Mouse (Mus musculus) T-helper 1 cell (primary cell): Measurements from ENCODE around the gene Arl9.
"Not testable (repeated sequence)": the region's sequence is repeated elsewhere in the genome, so short reads cannot be mapped to it uniquely, and the experiment has no call there.

Source experiments
- in situ Hi-C: fragments of 300-600 bp; cut with MboI, MseI; formaldehyde crosslinking; loops from one replicate; pipeline ENCODE4 v1.15.1; 2025; ENCODE audit warnings: high pct_unique_total_duplicates

Gene Arl9

GRCm38 (mm10) chr5:77004051-77004821 lies at the start of gene Arl9:
Arl9 (plus strand) TSS chr5:77004055.
- in situ Hi-C loops, result no loop called here

GRCm38 (mm10) chr5:76954271-76954900 lies 49.5 kb upstream of the Arl9 start:
- in situ Hi-C loops, result loop anchor here (10.0 kb wide), 1 partner anchor 50 kb away; the partner anchor contains the start of gene Aasdh

GRCm38 (mm10) chr5:76955474-76955873 lies 48.4 kb upstream of the Arl9 start:
- in situ Hi-C loops, result loop anchor here (5.0 to 10.0 kb wide), 2 partner anchors 33 to 51 kb away; partner anchors contain the start of gene Aasdh

- in situ Hi-C loops, result loop anchor here (5.0 to 10.0 kb wide), 2 partner anchors 36 to 53 kb away; partner anchors contain the start of gene Aasdh
These were observed 45.9 kb upstream of the Arl9 start for GRCm38 (mm10) chr5:76957954-76958353.

- in situ Hi-C loops, result loop anchor here (5.0 to 10.0 kb wide), 2 partner anchors 37 to 55 kb away; partner anchors contain the start of gene Aasdh
These were observed 44.3 kb upstream of the Arl9 start for GRCm38 (mm10) chr5:76959587-76959986.

GRCm38 (mm10) chr5:76962545-76962944 lies 41.3 kb upstream of the Arl9 start:
- in situ Hi-C loops, result no loop called here

- in situ Hi-C loops, result no loop called here
These were observed 39.2 kb upstream of the Arl9 start for GRCm38 (mm10) chr5:76964651-76965050.

GRCm38 (mm10) chr5:76969250-76969649 lies 34.6 kb upstream of the Arl9 start:
- in situ Hi-C loops, result no loop called here

GRCm38 (mm10) chr5:76971115-76971514 lies 32.7 kb upstream of the Arl9 start:
- in situ Hi-C loops, result not testable (repeated sequence)

GRCm38 (mm10) chr5:76973488-76973887 lies 30.4 kb upstream of the Arl9 start:
- in situ Hi-C loops, result no loop called here

GRCm38 (mm10) chr5:76974207-76974553 lies 29.7 kb upstream of the Arl9 start:
- in situ Hi-C loops, result no loop called here

- in situ Hi-C loops, result no loop called here
These were observed 29.1 kb upstream of the Arl9 start, which contains the start of gene Srp72 for GRCm38 (mm10) chr5:76974554-76975285. Srp72 (plus strand) TSS chr5:76974683.

GRCm38 (mm10) chr5:76975736-76976135 lies 28.1 kb upstream of the Arl9 start:
- in situ Hi-C loops, result no loop called here

GRCm38 (mm10) chr5:76984015-76984414 lies 19.8 kb upstream of the Arl9 start:
- in situ Hi-C loops, result loop anchor here (10.0 kb wide), 1 partner anchor 341 kb away; no protein-coding TSS in a partner anchor

GRCm38 (mm10) chr5:76990789-76991188 lies 13.1 kb upstream of the Arl9 start:
- in situ Hi-C loops, result no loop called here

GRCm38 (mm10) chr5:76993174-76993814 lies 10.6 kb upstream of the Arl9 start:
- in situ Hi-C loops, result no loop called here

- in situ Hi-C loops, result no loop called here
These were observed 5.4 kb upstream of the Arl9 start for GRCm38 (mm10) chr5:76998416-76998815.

- in situ Hi-C loops, result no loop called here
These were observed 2.7 kb upstream of the Arl9 start for GRCm38 (mm10) chr5:77001192-77001591.

- in situ Hi-C loops, result no loop called here
These were observed 6.5 kb downstream of the Arl9 start for GRCm38 (mm10) chr5:77010352-77010751.

GRCm38 (mm10) chr5:77011082-77011481 lies 7.2 kb downstream of the Arl9 start:
- in situ Hi-C loops, result no loop called here

- in situ Hi-C loops, result no loop called here
These were observed 9.3 kb downstream of the Arl9 start for GRCm38 (mm10) chr5:77013171-77013570.
